Mouse (Mus musculus) forebrain, embryonic 14.5 days (tissue): Measurements from ENCODE around the gene Fstl3. TPM values are rescaled to one million over a fixed set of nuclear protein-coding genes. Genes with fewer than 3 reads are reported as not detected.

ENCODE experiments used
- ATAC-seq: fragments of 200-750 bp; cut with Nextera tagmentation; 2 replicates; pipeline ENCODE4 v1.8.0; 2017; ENCODE audit warnings: mild to moderate bottlenecking, moderate library complexity
- DNase-seq: peaks from one replicate; pipeline ENCODE4 v3.0.0-alpha.2; 2015; ENCODE audit warnings: low spot score
- H3K27ac ChIP-seq: fragments of 300-500 bp; sonication (generic); 2 replicates; pipeline ENCODE4 v1.5.1; 2014; ENCODE audit warnings: low read depth, mild to moderate bottlenecking, control low read depth, low read length, moderate library complexity
- H3K27me3 ChIP-seq: fragments of 300-500 bp; sonication (generic); replicated peaks from 2 replicates; pipeline ENCODE4 v1.6.1; 2014; ENCODE audit warnings: low read length, control low read depth, mixed read lengths; ENCODE audit not compliant: control insufficient read depth, insufficient read depth
- H3K36me3 ChIP-seq: fragments of 300-500 bp; sonication (generic); 2 replicates; pipeline ENCODE4 v1.6.1; 2014; ENCODE audit warnings: low read length, control low read depth; ENCODE audit not compliant: control insufficient read depth, insufficient read depth
- H3K4me1 ChIP-seq: fragments of 300-500 bp; sonication (generic); 2 replicates; pipeline ENCODE4 v1.6.1; 2014; ENCODE audit warnings: antibody characterized with exemption, low read length, control low read depth; ENCODE audit not compliant: control insufficient read depth, insufficient read depth
- H3K4me2 ChIP-seq: fragments of 300-500 bp; sonication (generic); 2 replicates; pipeline ENCODE4 v1.6.1; 2014; ENCODE audit warnings: mild to moderate bottlenecking, control low read depth, low read length
- H3K4me3 ChIP-seq: fragments of 300-500 bp; sonication (generic); 2 replicates; pipeline ENCODE4 v1.5.1; 2014; ENCODE audit warnings: low read depth, low read length, control low read depth
- H3K9ac ChIP-seq: fragments of 300-500 bp; sonication (generic); 2 replicates; pipeline ENCODE4 v1.6.1; 2014; ENCODE audit warnings: mild to moderate bottlenecking, low read length, control low read depth, moderate library complexity
- H3K9me3 ChIP-seq: fragments of 300-500 bp; sonication (generic); replicated peaks from 2 replicates; pipeline ENCODE4 v1.6.1; 2016; ENCODE audit warnings: low read length, control low read depth, mixed read lengths; ENCODE audit not compliant: control insufficient read depth
- WGBS: fragments of 180-500 bp; shearing (Covaris S2); extraction: QIAGEN DNeasy Blood & Tissue Kit; methylation state at CpG from one replicate; pipeline ENCODE4 v1.1.7; 2014; 5-methylcytosine and 5-hydroxymethylcytosine counted together
- polyA plus RNA-seq: library from polyadenylated mRNA; unstranded; fragments of >200 nt; fragmentation: Nextera tagmentation; extraction: Ambion mirVana; gene quantifications from 2 replicates; pipeline ENCODE4 v1.2.1, GENCODE M21; 2014

Fstl3 gene
- polyA plus RNA-seq, 1 experiment from 2014 or later, result 0.58 TPM

- Histone ChIP-seq H3K4me2 (no peak overlapping the region), H3K4me1 (peaks cover under 1% of the 10 kb centered on the region; the same call in 1 of the 2 replicates), H3K27me3 (no peaks in the 10 kb centered on the region; the same call in 1 of the 2 replicates), H3K36me3 (no peaks in the 10 kb centered on the region), H3K27ac (no peak overlapping the region), H3K4me3 (no peak overlapping the region), H3K9me3 (no peaks in the 10 kb centered on the region), H3K9ac (no peak overlapping the region)
- DNase-seq (no peak), ATAC-seq (no peak)
- WGBS, result 42% methylated on average over 2 of the region's 2 CpGs
Observed at GRCm38 (mm10) chr10:79789581-79789980, 12.5 kb downstream of the Fstl3 start.

GRCm38 (mm10) chr10:79790861-79791260 is 13.8 kb downstream of the Fstl3 start, which contains the start of gene Prss57:
Prss57 (minus strand) TSS chr10:79790961.
- Histone ChIP-seq H3K4me2 (no peak within 1 kb of the TSS), H3K27ac (no peak within 1 kb of the TSS), H3K4me3 (no peak within 1 kb of the TSS), H3K9ac (no peak within 1 kb of the TSS), H3K27me3 (no peaks in the 10 kb centered on the region), H3K9me3 (no peaks in the 10 kb centered on the region), H3K36me3 (no peaks in the 10 kb centered on the region), H3K4me1 (peaks cover 9% of the 10 kb centered on the region)
- 89% methylated on average over 4 of the region's 4 CpGs for WGBS
- ATAC-seq (no peak), DNase-seq (no peak)

GRCm38 (mm10) chr10:79792339-79793040 is 15.4 kb downstream of the Fstl3 start:
- Histone ChIP-seq H3K27ac (no peak overlapping the region), H3K4me3 (no peak overlapping the region), H3K27me3 (no peaks in the 10 kb centered on the region), H3K9ac (no peak overlapping the region), H3K4me1 (peaks cover 11% of the 10 kb centered on the region), H3K36me3 (no peaks in the 10 kb centered on the region), H3K4me2 (no peak overlapping the region), H3K9me3 (no peaks in the 10 kb centered on the region)
- ATAC-seq (no peak), DNase-seq (no peak)
- WGBS, result 78% methylated on average over 5 of the region's 5 CpGs

- Histone ChIP-seq H3K27ac (peak within 1 kb of the TSS; percentile 93), H3K9me3 (no peaks in the 10 kb centered on the region), H3K27me3 (no peaks in the 10 kb centered on the region), H3K4me3 (peak within 1 kb of the TSS; percentile 97), H3K4me2 (peak within 1 kb of the TSS; percentile 94), H3K9ac (peak within 1 kb of the TSS; percentile 99), H3K4me1 (peaks cover 11% of the 10 kb centered on the region), H3K36me3 (no peaks in the 10 kb centered on the region)
- DNase-seq, result peak; percentile 84
- 6% methylated on average over 41 of the region's 51 CpGs for WGBS
- ATAC-seq, result peak; percentile 76
Observed at GRCm38 (mm10) chr10:79793051-79793737, 16.1 kb downstream of the Fstl3 start, which contains the start of gene Palm. Palm (plus strand) TSS chr10:79793572.

GRCm38 (mm10) chr10:79793738-79794490 is 16.8 kb downstream of the Fstl3 start:
- Histone ChIP-seq H3K4me3 (peak overlapping the region; percentile 97), H3K4me2 (peak overlapping the region; percentile 94), H3K36me3 (no peaks in the 10 kb centered on the region), H3K9ac (peak overlapping the region; percentile 99), H3K4me1 (peaks cover 11% of the 10 kb centered on the region), H3K9me3 (no peaks in the 10 kb centered on the region), H3K27me3 (no peaks in the 10 kb centered on the region), H3K27ac (peak overlapping the region; percentile 93)
- DNase-seq (peak; percentile 84), ATAC-seq (peak; percentile 64)
- WGBS, result under 1% methylated on average over 31 of the region's 38 CpGs

- H3K4me2 ChIP-seq, result peak overlapping the region; percentile 94
- no peaks in the 10 kb centered on the region for H3K27me3 ChIP-seq
- ATAC-seq (peak; percentile 24; the same call in 1 of the 2 replicates), DNase-seq (peak; percentile 36)
- no peaks in the 10 kb centered on the region for H3K9me3 ChIP-seq
- WGBS, result 3% methylated on average over 10 of the region's 10 CpGs
- peak overlapping the region; percentile 93 for H3K27ac ChIP-seq
- peak overlapping the region; percentile 97 for H3K4me3 ChIP-seq
- peak overlapping the region; percentile 99 for H3K9ac ChIP-seq
- H3K36me3 ChIP-seq, result no peaks in the 10 kb centered on the region
- H3K4me1 ChIP-seq, result peaks cover 11% of the 10 kb centered on the region
Observed at GRCm38 (mm10) chr10:79794491-79794931, 17.4 kb downstream of the Fstl3 start.

- Histone ChIP-seq H3K4me3 (no peak overlapping the region), H3K4me1 (peaks cover 11% of the 10 kb centered on the region), H3K9ac (no peak overlapping the region), H3K27ac (no peak overlapping the region), H3K9me3 (no peaks in the 10 kb centered on the region), H3K27me3 (no peaks in the 10 kb centered on the region), H3K36me3 (0 out of 2 replicates have a peak, but pooled peaks cover 3% of the 10 kb centered on the region), H3K4me2 (no peak overlapping the region)
- DNase-seq (no peak), ATAC-seq (no peak)
- 100% methylated on average over 3 of the region's 3 CpGs for WGBS
Observed at GRCm38 (mm10) chr10:79795905-79796304, 18.8 kb downstream of the Fstl3 start.

- 64% methylated on average over 15 of the region's 15 CpGs for WGBS
- no peaks in the 10 kb centered on the region for H3K9me3 ChIP-seq
- H3K27me3 ChIP-seq, result no peaks in the 10 kb centered on the region
- H3K4me2 ChIP-seq, result peak overlapping the region; percentile 10
- ATAC-seq, result no peak
- H3K36me3 ChIP-seq, result 0 out of 2 replicates have a peak, but pooled peaks cover 3% of the 10 kb centered on the region
- DNase-seq, result no peak
- H3K27ac ChIP-seq, result 0 out of 2 replicates have a peak overlapping the region, but pooled peaks have one; percentile 27
- H3K9ac ChIP-seq, result peak overlapping the region; percentile 41; the same call in 1 of the 2 replicates
- H3K4me1 ChIP-seq, result peaks cover 17% of the 10 kb centered on the region
- no peak overlapping the region for H3K4me3 ChIP-seq
Observed at GRCm38 (mm10) chr10:79797326-79797725, 20.3 kb downstream of the Fstl3 start.
